Mouse (Mus musculus) urinary bladder, postnatal 10 days (tissue): ENCODE results near the gene Rp9.
"Not testable (repeated sequence)": the region's sequence is repeated elsewhere in the genome, so short reads cannot be mapped to it uniquely, and the experiment has no call there.

Experiments
- DNase-seq: peaks from one replicate; pipeline ENCODE4 v3.0.0; 2022; ENCODE audit warnings: low spot score

Rp9 gene

GRCm38 (mm10) chr9:22419877-22420276, 49.7 kb downstream of the Rp9 start:
- DNase-seq: no peak

GRCm38 (mm10) chr9:22417547-22417946, 52.0 kb downstream of the Rp9 start:
- no peak for DNase-seq

- DNase-seq: no peak
Measured at GRCm38 (mm10) chr9:22416187-22416586, 53.4 kb downstream of the Rp9 start.

GRCm38 (mm10) chr9:22411002-22411857, 58.3 kb downstream of the Rp9 start, which contains the start of gene 9530077C05Rik:
TSS of gene 9530077C05Rik (plus strand) at chr9:22411513.
- DNase-seq: peak; percentile 80

- DNase-seq: no peak
Measured at GRCm38 (mm10) chr9:22409501-22409900, 60.0 kb downstream of the Rp9 start.

GRCm38 (mm10) chr9:22408344-22408743, 61.2 kb downstream of the Rp9 start:
- DNase-seq: not testable (repeated sequence)

- not testable (repeated sequence) for DNase-seq
Measured at GRCm38 (mm10) chr9:22407633-22408032, 61.9 kb downstream of the Rp9 start.

GRCm38 (mm10) chr9:22405414-22405813, 64.1 kb downstream of the Rp9 start:
- DNase-seq: no peak

GRCm38 (mm10) chr9:22403501-22403900, 66.0 kb downstream of the Rp9 start:
- not testable (repeated sequence) for DNase-seq

GRCm38 (mm10) chr9:22402976-22403375, 66.6 kb downstream of the Rp9 start:
- DNase-seq: no peak

GRCm38 (mm10) chr9:22402001-22402400, 67.5 kb downstream of the Rp9 start:
- no peak for DNase-seq

GRCm38 (mm10) chr9:22399021-22399420, 70.5 kb downstream of the Rp9 start:
- DNase-seq: no peak

GRCm38 (mm10) chr9:22394725-22395124, 74.8 kb downstream of the Rp9 start:
- no peak for DNase-seq

GRCm38 (mm10) chr9:22390390-22390789, 79.2 kb downstream of the Rp9 start:
- DNase-seq: no peak

GRCm38 (mm10) chr9:22389736-22390245, 79.8 kb downstream of the Rp9 start:
- DNase-seq: no peak

GRCm38 (mm10) chr9:22389021-22389476, 80.5 kb downstream of the Rp9 start, which contains the start of gene Anln:
TSS of gene Anln (minus strand) at chr9:22389188.
- peak; percentile 91 for DNase-seq

GRCm38 (mm10) chr9:22388401-22388980, 81.1 kb downstream of the Rp9 start:
- DNase-seq: no peak

GRCm38 (mm10) chr9:22387901-22388300, 81.6 kb downstream of the Rp9 start:
- DNase-seq: no peak

GRCm38 (mm10) chr9:22385890-22386289, 83.7 kb downstream of the Rp9 start:
- DNase-seq: no peak

- no peak for DNase-seq
Measured at GRCm38 (mm10) chr9:22376086-22376485, 93.5 kb downstream of the Rp9 start.

- DNase-seq: no peak
Measured at GRCm38 (mm10) chr9:22372760-22373159, 96.8 kb downstream of the Rp9 start.

- DNase-seq: no peak
Measured at GRCm38 (mm10) chr9:22368030-22368429, 101.5 kb downstream of the Rp9 start.

- DNase-seq: no peak
Measured at GRCm38 (mm10) chr9:22366621-22367020, 102.9 kb downstream of the Rp9 start.
